In genomic region chr19:44755693-44756420, GRCm38 (mm10) we compare ENCODE assay signal across 8 mouse cellular contexts. TPM values are rescaled to one million over a fixed set of nuclear protein-coding genes. Genes with fewer than 3 reads are reported as not detected.
DNase-seq lines count a peak whose midpoint lies in the region; ATAC-seq and TF ChIP-seq lines count a peak whose summit lies in the region.
"Had no signal": no experiment of that assay in that cellular context is flagged by ENCODE, and none has a peak within 500 bp of the region (broad histone marks: within the 10 kb centered on the region; RNA-seq: fewer than 3 reads in every experiment).

Pax2 (plus strand) TSS chr19:44756045.

- no peaks in the 10 kb centered on the region for H3K36me3 ChIP-seq in heart, embryonic 15.5 days
- no peaks in the 10 kb centered on the region for H3K36me3 ChIP-seq in neural tube, embryonic 15.5 days

- no peak within 1 kb of the TSS for H3K27ac ChIP-seq in heart, embryonic 15.5 days
- H3K27ac ChIP-seq in neural tube, embryonic 15.5 days (replicated peaks) = peak within 1 kb of the TSS; percentile 83
- H3K27ac ChIP-seq in layer of hippocampus, adult 2 months = no peak within 1 kb of the TSS

- H3K9ac ChIP-seq in heart, embryonic 15.5 days = 0 out of 2 replicates have a peak within 1 kb of the TSS, but pooled peaks have one; percentile 11
- H3K9ac ChIP-seq in neural tube, embryonic 15.5 days (replicated peaks) = peak within 1 kb of the TSS; percentile 60

- TF ChIP-seq CTCF in layer of hippocampus, adult 2 months (conservative IDR thresholded peaks at IDR 0.05) = no peak

- WGBS in heart, embryonic 15.5 days = under 1% methylated on average over 48 of the region's 52 CpGs
- under 1% methylated on average over 51 of the region's 52 CpGs for WGBS in neural tube, embryonic 15.5 days

- peak; percentile 74 for DNase-seq in ES-CJ7 (ENCODE audit: low read depth, low spot score)
- peak; percentile 12 for DNase-seq in brain, adult 2 months (ENCODE audit: low read depth, low spot score)
- peak; percentile 62 to 84 for DNase-seq in kidney, postnatal 25 days
- no peak for DNase-seq in layer of hippocampus, adult 2 months (ENCODE audit: low spot score in 2 of 2)
- no peak for DNase-seq in spleen, postnatal 4 days (ENCODE audit: low spot score in 2 of 2)

- no peaks in the 10 kb centered on the region for H3K9me3 ChIP-seq in heart, embryonic 15.5 days (replicated peaks)
- no peaks in the 10 kb centered on the region for H3K9me3 ChIP-seq in neural tube, embryonic 15.5 days (replicated peaks)

- ATAC-seq in heart, embryonic 15.5 days (replicated peaks; ENCODE audit: insufficient number of reproducible peaks, insufficient read depth, low FRiP score, low read depth) = no peak
- ATAC-seq in neural tube, embryonic 15.5 days (ENCODE audit: low FRiP score) = peak; percentile 60

- H3K27me3 ChIP-seq in heart, embryonic 15.5 days = peaks cover 96% of the 10 kb centered on the region
- peaks cover 71% of the 10 kb centered on the region for H3K27me3 ChIP-seq in neural tube, embryonic 15.5 days (replicated peaks)

- peak within 1 kb of the TSS; percentile 44 for H3K4me3 ChIP-seq in heart, embryonic 15.5 days
- peak within 1 kb of the TSS; percentile 45 for H3K4me3 ChIP-seq in neural tube, embryonic 15.5 days (replicated peaks)
- no peak within 1 kb of the TSS for H3K4me3 ChIP-seq in layer of hippocampus, adult 2 months

- H3K4me2 ChIP-seq in heart, embryonic 15.5 days = peak within 1 kb of the TSS; percentile 77
- peak within 1 kb of the TSS; percentile 62 for H3K4me2 ChIP-seq in neural tube, embryonic 15.5 days

- peaks cover 34% of the 10 kb centered on the region for H3K4me1 ChIP-seq in heart, embryonic 15.5 days (replicated peaks)
- peaks cover 48% of the 10 kb centered on the region for H3K4me1 ChIP-seq in neural tube, embryonic 15.5 days

RNA-seq across cellular contexts. Expression of gene Pax2, which starts in this region (rescaled TPM):
- polyA plus RNA-seq in heart, embryonic 15.5 days (2015; fragmentation: Nextera tagmentation; extraction: Ambion mirVana) = not detected in 2 replicates
- polyA plus RNA-seq in neural tube, embryonic 15.5 days (2015; fragmentation: Nextera tagmentation; extraction: Ambion mirVana) = 16.5 and 20.5 TPM in 2 replicates
- under 1 TPM; 0.25 to 0.31 TPM for total RNA-seq in layer of hippocampus, adult 2 months (2021)
- polyA plus RNA-seq: spleen, adult 2 months had no signal

Comparison
In these comparisons a context has a peak if more than half of its experiments do, and no peak if none do; other contexts are left out.
1. RNA of gene Pax2 (polyA plus RNA-seq): 16.5 to 20.5 TPM in neural tube, embryonic 15.5 days; not detected in heart, embryonic 15.5 days; every median in the first group is over 10 times any median in the second.
2. DNase-seq: peak in ES-CJ7 (single experiment), brain, adult 2 months (single experiment) and kidney, postnatal 25 days (2 of 2); none in layer of hippocampus, adult 2 months (0 of 2) and spleen, postnatal 4 days (0 of 2).